Mouse (Mus musculus) brain, adult 2 months (tissue): ENCODE results near the gene Cetn2.

Source experiments
- DNase-seq: peaks from one replicate; pipeline ENCODE4 v3.0.0; 2011; ENCODE audit warnings: low read depth, low spot score

Cetn2 gene

GRCm38 (mm10) chrX:72917884-72918681, at the start of gene Cetn2, which contains the start of gene Nsdhl:
Cetn2 (minus strand) TSS chrX:72918411.
Nsdhl (plus strand) TSS chrX:72918557.
- peak; percentile 97 for DNase-seq

- no peak for DNase-seq
These were observed 44.5 kb upstream of the Cetn2 start for GRCm38 (mm10) chrX:72962743-72963142.

GRCm38 (mm10) chrX:72961511-72961910, 43.3 kb upstream of the Cetn2 start:
- no peak for DNase-seq

- DNase-seq, result peak; percentile 28
These were observed 42.2 kb upstream of the Cetn2 start for GRCm38 (mm10) chrX:72960431-72960830.

- no peak for DNase-seq
These were observed 38.3 kb upstream of the Cetn2 start for GRCm38 (mm10) chrX:72956486-72956885.

GRCm38 (mm10) chrX:72953464-72953863, 35.3 kb upstream of the Cetn2 start:
- no peak for DNase-seq

GRCm38 (mm10) chrX:72921391-72921790, 3.2 kb upstream of the Cetn2 start:
- no peak for DNase-seq

GRCm38 (mm10) chrX:72918682-72919059, 460 bp upstream of the Cetn2 start:
- no peak for DNase-seq

- peak; percentile 15 for DNase-seq
These were observed 6.6 kb downstream of the Cetn2 start for GRCm38 (mm10) chrX:72911611-72912010.

- DNase-seq, result peak; percentile 70
These were observed 9.8 kb downstream of the Cetn2 start for GRCm38 (mm10) chrX:72908404-72908741.

GRCm38 (mm10) chrX:72907619-72908403, 10.4 kb downstream of the Cetn2 start:
- no peak for DNase-seq

- DNase-seq, result peak; percentile 37
These were observed 15.7 kb downstream of the Cetn2 start for GRCm38 (mm10) chrX:72902530-72902929.

GRCm38 (mm10) chrX:72896055-72896437, 22.2 kb downstream of the Cetn2 start:
- no peak for DNase-seq

GRCm38 (mm10) chrX:72895388-72896054, 22.7 kb downstream of the Cetn2 start:
- peak; percentile 84 for DNase-seq
